Mouse (Mus musculus): ENCODE results near the gene Car2. TPM values are rescaled to one million over a fixed set of nuclear protein-coding genes. Genes with fewer than 3 reads are reported as not detected.

Gene Car2
- 180 and 196 TPM in 2 replicates for polyA plus RNA-seq (2016; fragmentation: Nextera tagmentation; extraction: Ambion mirVana)

GRCm38 (mm10) chr3:14886102-14887098 lies at the start of gene Car2:
Car2 (plus strand) TSS chr3:14886273.
- Histone ChIP-seq H3K9me3 (replicated peaks) (no peaks in the 10 kb centered on the region), H3K36me3 (no peaks in the 10 kb centered on the region), H3K9ac (peak within 1 kb of the TSS; percentile 81), H3K27ac (ENCODE audit: poor library complexity, severe bottlenecking) (peak within 1 kb of the TSS; percentile 67), H3K27me3 (replicated peaks) (no peaks in the 10 kb centered on the region), H3K4me3 (peak within 1 kb of the TSS; percentile 66), H3K4me2 (peak within 1 kb of the TSS; percentile 70), H3K4me1 (replicated peaks) (peaks cover 6% of the 10 kb centered on the region)
- peak; percentile 88 for ATAC-seq (ENCODE audit: insufficient number of reproducible peaks, low FRiP score)
- WGBS, result under 1% methylated on average over 90 of the region's 95 CpGs

GRCm38 (mm10) chr3:14838936-14839335 lies 47.1 kb upstream of the Car2 start:
- WGBS, result 95% methylated on average over 1 of the region's 1 CpGs
- H3K4me3 ChIP-seq, result no peak overlapping the region
- H3K27ac ChIP-seq (ENCODE audit: poor library complexity, severe bottlenecking), result no peak overlapping the region
- H3K9ac ChIP-seq, result no peak overlapping the region
- H3K27me3 ChIP-seq (replicated peaks), result no peaks in the 10 kb centered on the region
- no peak for ATAC-seq (ENCODE audit: insufficient number of reproducible peaks, low FRiP score)
- H3K36me3 ChIP-seq, result no peaks in the 10 kb centered on the region
- H3K4me1 ChIP-seq (replicated peaks), result no peaks in the 10 kb centered on the region
- H3K4me2 ChIP-seq, result no peak overlapping the region
- H3K9me3 ChIP-seq (replicated peaks), result no peaks in the 10 kb centered on the region

- Histone ChIP-seq H3K27ac (ENCODE audit: poor library complexity, severe bottlenecking) (no peak overlapping the region), H3K4me2 (no peak overlapping the region), H3K27me3 (replicated peaks) (no peaks in the 10 kb centered on the region), H3K9ac (no peak overlapping the region), H3K4me3 (no peak overlapping the region), H3K9me3 (replicated peaks) (no peaks in the 10 kb centered on the region), H3K4me1 (replicated peaks) (no peaks in the 10 kb centered on the region), H3K36me3 (no peaks in the 10 kb centered on the region)
- no peak for ATAC-seq (ENCODE audit: insufficient number of reproducible peaks, low FRiP score)
- 76% methylated on average over 3 of the region's 3 CpGs for WGBS
These were observed 46.5 kb upstream of the Car2 start for GRCm38 (mm10) chr3:14839466-14840118.

- H3K4me3 ChIP-seq, result no peak overlapping the region
- H3K36me3 ChIP-seq, result no peaks in the 10 kb centered on the region
- peaks cover 7% of the 10 kb centered on the region; the same call in 1 of the 2 replicates for H3K9me3 ChIP-seq (replicated peaks)
- no peak overlapping the region for H3K9ac ChIP-seq
- 78% methylated on average over 2 of the region's 2 CpGs for WGBS
- no peak for ATAC-seq (ENCODE audit: insufficient number of reproducible peaks, low FRiP score)
- H3K4me1 ChIP-seq (replicated peaks), result no peaks in the 10 kb centered on the region
- no peak overlapping the region for H3K4me2 ChIP-seq
- H3K27me3 ChIP-seq (replicated peaks), result no peaks in the 10 kb centered on the region
- no peak overlapping the region for H3K27ac ChIP-seq (ENCODE audit: poor library complexity, severe bottlenecking)
These were observed 37.4 kb upstream of the Car2 start for GRCm38 (mm10) chr3:14848587-14849254.

GRCm38 (mm10) chr3:14853966-14854365 lies 32.1 kb upstream of the Car2 start:
- Histone ChIP-seq H3K4me3 (no peak overlapping the region), H3K4me1 (replicated peaks) (no peaks in the 10 kb centered on the region), H3K36me3 (no peaks in the 10 kb centered on the region), H3K27me3 (replicated peaks) (no peaks in the 10 kb centered on the region), H3K27ac (ENCODE audit: poor library complexity, severe bottlenecking) (no peak overlapping the region), H3K4me2 (no peak overlapping the region), H3K9ac (no peak overlapping the region), H3K9me3 (replicated peaks) (peaks cover 7% of the 10 kb centered on the region; the same call in 1 of the 2 replicates)
- WGBS, result 58% methylated on average over 5 of the region's 5 CpGs
- ATAC-seq (ENCODE audit: insufficient number of reproducible peaks, low FRiP score), result no peak

GRCm38 (mm10) chr3:14854446-14854845 lies 31.6 kb upstream of the Car2 start:
- Histone ChIP-seq H3K4me3 (no peak overlapping the region), H3K36me3 (no peaks in the 10 kb centered on the region), H3K27me3 (replicated peaks) (no peaks in the 10 kb centered on the region), H3K27ac (ENCODE audit: poor library complexity, severe bottlenecking) (no peak overlapping the region), H3K4me1 (replicated peaks) (no peaks in the 10 kb centered on the region), H3K4me2 (no peak overlapping the region), H3K9ac (no peak overlapping the region), H3K9me3 (replicated peaks) (peaks cover 7% of the 10 kb centered on the region; the same call in 1 of the 2 replicates)
- WGBS, result 73% methylated on average over 1 of the region's 1 CpGs
- no peak for ATAC-seq (ENCODE audit: insufficient number of reproducible peaks, low FRiP score)

GRCm38 (mm10) chr3:14857874-14858273 lies 28.2 kb upstream of the Car2 start:
- H3K36me3 ChIP-seq, result no peaks in the 10 kb centered on the region
- peaks cover 5% of the 10 kb centered on the region; the same call in 1 of the 2 replicates for H3K4me1 ChIP-seq (replicated peaks)
- no peaks in the 10 kb centered on the region for H3K27me3 ChIP-seq (replicated peaks)
- no peak overlapping the region for H3K4me3 ChIP-seq
- no peaks in the 10 kb centered on the region for H3K9me3 ChIP-seq (replicated peaks)
- no peak for ATAC-seq (ENCODE audit: insufficient number of reproducible peaks, low FRiP score)
- no peak overlapping the region for H3K4me2 ChIP-seq
- H3K27ac ChIP-seq (ENCODE audit: poor library complexity, severe bottlenecking), result no peak overlapping the region
- H3K9ac ChIP-seq, result no peak overlapping the region
- WGBS, result 74% methylated on average over 3 of the region's 3 CpGs

GRCm38 (mm10) chr3:14860291-14860690 lies 25.8 kb upstream of the Car2 start:
- Histone ChIP-seq H3K9me3 (replicated peaks) (no peaks in the 10 kb centered on the region), H3K4me3 (no peak overlapping the region), H3K27me3 (replicated peaks) (no peaks in the 10 kb centered on the region), H3K4me1 (replicated peaks) (peaks cover 11% of the 10 kb centered on the region; the same call in 1 of the 2 replicates), H3K4me2 (no peak overlapping the region), H3K27ac (ENCODE audit: poor library complexity, severe bottlenecking) (no peak overlapping the region), H3K9ac (no peak overlapping the region), H3K36me3 (no peaks in the 10 kb centered on the region)
- no peak for ATAC-seq (ENCODE audit: insufficient number of reproducible peaks, low FRiP score)
- 62% methylated on average over 3 of the region's 3 CpGs for WGBS

- Histone ChIP-seq H3K9ac (no peak overlapping the region), H3K9me3 (replicated peaks) (no peaks in the 10 kb centered on the region), H3K4me3 (no peak overlapping the region), H3K27ac (ENCODE audit: poor library complexity, severe bottlenecking) (no peak overlapping the region), H3K4me1 (replicated peaks) (peaks cover 11% of the 10 kb centered on the region; the same call in 1 of the 2 replicates), H3K36me3 (no peaks in the 10 kb centered on the region), H3K27me3 (replicated peaks) (no peaks in the 10 kb centered on the region), H3K4me2 (no peak overlapping the region)
- 68% methylated on average over 1 of the region's 1 CpGs for WGBS
- no peak for ATAC-seq (ENCODE audit: insufficient number of reproducible peaks, low FRiP score)
These were observed 24.9 kb upstream of the Car2 start for GRCm38 (mm10) chr3:14861165-14861564.

GRCm38 (mm10) chr3:14861787-14862186 lies 24.3 kb upstream of the Car2 start:
- Histone ChIP-seq H3K27ac (ENCODE audit: poor library complexity, severe bottlenecking) (no peak overlapping the region), H3K4me2 (no peak overlapping the region), H3K4me1 (replicated peaks) (peaks cover 11% of the 10 kb centered on the region; the same call in 1 of the 2 replicates), H3K4me3 (no peak overlapping the region), H3K9me3 (replicated peaks) (no peaks in the 10 kb centered on the region), H3K9ac (no peak overlapping the region), H3K36me3 (no peaks in the 10 kb centered on the region), H3K27me3 (replicated peaks) (no peaks in the 10 kb centered on the region)
- WGBS, result 38% methylated on average over 4 of the region's 4 CpGs
- ATAC-seq (ENCODE audit: insufficient number of reproducible peaks, low FRiP score), result no peak

- peak overlapping the region; percentile 89 for H3K4me2 ChIP-seq
- peak overlapping the region; percentile 48; the same call in 1 of the 2 replicates for H3K9ac ChIP-seq
- no peaks in the 10 kb centered on the region for H3K9me3 ChIP-seq (replicated peaks)
- H3K36me3 ChIP-seq, result no peaks in the 10 kb centered on the region
- H3K4me1 ChIP-seq (replicated peaks), result peaks cover 11% of the 10 kb centered on the region; the same call in 1 of the 2 replicates
- 0% methylated on average over 9 of the region's 9 CpGs for WGBS
- no peak for ATAC-seq (ENCODE audit: insufficient number of reproducible peaks, low FRiP score)
- H3K27me3 ChIP-seq (replicated peaks), result no peaks in the 10 kb centered on the region
- no peak overlapping the region for H3K27ac ChIP-seq (ENCODE audit: poor library complexity, severe bottlenecking)
- H3K4me3 ChIP-seq, result peak overlapping the region; percentile 47
These were observed 23.4 kb upstream of the Car2 start for GRCm38 (mm10) chr3:14862654-14863021.
